Mouse (Mus musculus) naive thymus-derived CD4-positive, alpha-beta T cell, adult 2 months (primary cell): ENCODE results near the gene Bicdl1.

ENCODE experiments used
- DNase-seq: peaks from one replicate; pipeline ENCODE4 v3.0.0-alpha.2; 2011; ENCODE audit warnings: low read depth

Bicdl1 gene

DNA sequence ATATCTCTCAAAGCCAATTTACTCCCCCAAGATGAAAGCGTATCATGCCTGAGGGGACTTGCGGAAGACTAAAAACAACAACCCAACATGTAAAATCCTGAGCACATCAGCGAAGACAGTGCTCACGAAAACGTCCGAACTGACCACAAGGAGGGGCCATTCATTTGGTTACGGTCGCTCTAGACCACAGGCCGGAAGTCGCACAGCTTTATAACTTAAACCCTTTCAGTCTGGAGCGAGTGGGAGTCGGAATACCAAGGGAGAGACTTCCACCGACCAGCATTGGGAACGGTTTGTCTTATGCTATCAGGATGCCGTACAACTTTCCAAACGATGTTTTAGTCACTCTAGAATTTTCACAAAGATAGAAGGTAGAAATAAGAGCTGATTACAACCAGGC lies 5.4 kb downstream of the Bicdl1 start:
- no peak for DNase-seq

DNA sequence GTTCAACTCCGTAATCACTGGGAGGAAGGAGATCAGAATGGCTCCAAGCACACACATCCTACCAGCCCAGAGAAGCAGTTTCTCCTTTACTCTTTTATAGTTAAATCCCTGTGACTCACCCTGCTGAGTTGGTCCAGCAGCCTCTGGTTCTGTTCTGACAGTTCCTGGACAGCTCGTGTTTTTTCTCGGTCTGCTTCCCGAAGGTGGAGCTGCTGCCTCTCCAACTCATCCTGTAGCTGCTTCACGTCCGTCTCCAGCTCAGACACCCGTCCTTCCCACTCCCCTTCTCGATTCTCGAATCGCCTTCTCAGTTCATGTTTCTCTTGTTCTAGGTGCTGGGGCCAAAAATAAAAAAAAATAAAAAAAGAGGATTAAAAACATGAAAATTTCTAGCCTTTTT lies 7.0 kb downstream of the Bicdl1 start:
- no peak for DNase-seq

DNA sequence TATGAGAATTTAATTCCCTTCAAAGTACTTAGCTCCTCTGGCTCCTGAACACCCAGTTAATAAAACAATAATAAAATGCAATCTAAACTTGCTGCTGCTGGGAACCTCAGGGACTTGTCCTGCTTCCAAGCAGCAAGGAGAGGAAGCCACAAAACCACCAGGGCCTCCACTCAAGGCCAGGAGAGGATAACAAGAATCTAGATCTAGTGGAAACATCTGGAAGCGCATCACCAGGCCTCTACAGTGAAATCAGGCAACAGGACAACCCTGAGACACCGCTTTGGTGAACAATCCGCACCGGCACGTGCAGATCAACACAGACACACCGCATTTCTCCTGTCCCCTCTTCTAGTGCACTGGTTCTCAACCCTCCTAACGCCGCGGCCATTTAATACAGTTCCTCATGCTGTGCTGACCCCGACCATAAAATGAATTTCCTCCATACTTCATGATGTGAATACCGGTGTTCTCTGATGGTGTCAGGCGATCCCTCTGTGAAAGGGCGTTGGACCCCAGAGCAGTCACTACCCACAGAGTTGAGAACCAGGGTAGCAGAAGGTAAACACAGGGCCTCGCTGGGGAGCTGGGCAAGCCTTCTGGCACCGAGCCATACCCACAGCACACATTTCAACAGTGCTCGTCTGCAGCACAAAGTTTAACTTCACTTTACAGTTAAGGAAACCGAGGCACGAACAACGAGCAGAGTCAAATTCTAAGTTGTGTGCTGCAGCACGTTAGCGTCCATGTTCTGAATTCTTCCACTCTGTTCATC lies 9.0 kb downstream of the Bicdl1 start:
- DNase-seq = peak; percentile 51

DNA sequence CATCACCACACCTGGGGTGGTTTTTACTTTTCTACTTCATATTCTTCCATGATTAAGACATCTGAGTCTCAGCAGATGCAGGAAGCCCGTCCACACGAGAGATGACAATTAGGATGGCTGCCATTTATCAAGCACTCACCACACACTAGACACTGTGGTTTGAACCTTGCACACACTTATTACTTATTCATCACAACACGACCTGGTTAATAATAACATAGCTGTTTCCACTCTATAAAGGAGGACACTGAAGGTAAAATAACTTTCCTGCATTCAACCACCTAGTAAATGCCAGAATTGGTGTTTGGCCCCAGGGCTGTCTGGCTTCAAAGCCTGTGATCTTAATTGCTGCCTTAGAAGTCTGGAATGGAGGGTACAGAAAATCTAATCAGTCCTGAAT lies 10.7 kb downstream of the Bicdl1 start:
- DNase-seq = no peak

DNA sequence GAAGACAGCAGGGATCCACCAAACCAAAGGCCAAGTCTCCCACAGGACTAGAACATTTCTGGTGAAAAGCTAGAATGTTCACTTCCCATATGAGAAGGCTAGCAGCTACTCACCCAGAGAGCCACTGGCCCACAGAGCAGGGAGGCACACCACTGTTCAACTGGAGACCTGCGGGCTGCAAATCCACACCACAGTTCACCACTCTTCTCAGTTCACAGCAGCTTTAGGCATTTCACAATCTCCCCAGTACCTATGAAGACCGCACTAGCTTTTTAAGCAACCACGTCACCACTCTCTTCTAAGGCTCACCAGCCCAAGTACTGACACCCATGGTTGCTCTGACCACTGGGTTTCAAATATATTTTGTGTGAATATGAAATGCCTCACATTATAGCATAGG lies 13.7 kb downstream of the Bicdl1 start:
- DNase-seq = no peak

DNA sequence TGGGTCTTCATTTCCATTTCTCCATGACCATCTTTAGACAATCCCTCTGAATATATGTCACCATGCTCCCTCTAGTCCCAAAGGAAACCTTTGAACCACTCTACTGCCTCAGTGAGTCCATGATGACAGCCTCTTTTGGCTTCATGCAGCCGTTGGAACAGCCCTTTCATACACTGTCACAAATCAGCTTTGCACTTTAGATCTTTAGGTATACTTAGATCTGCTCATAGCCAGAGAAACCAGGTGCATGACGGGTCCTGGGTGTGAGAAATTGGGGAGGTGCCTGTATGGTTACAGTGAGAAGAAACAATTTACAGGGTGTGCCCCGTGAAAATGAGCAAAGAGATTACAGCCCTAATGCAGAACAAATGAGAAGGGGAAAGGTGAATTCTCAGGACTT lies 14.3 kb downstream of the Bicdl1 start:
- peak; percentile 71 for DNase-seq

DNA sequence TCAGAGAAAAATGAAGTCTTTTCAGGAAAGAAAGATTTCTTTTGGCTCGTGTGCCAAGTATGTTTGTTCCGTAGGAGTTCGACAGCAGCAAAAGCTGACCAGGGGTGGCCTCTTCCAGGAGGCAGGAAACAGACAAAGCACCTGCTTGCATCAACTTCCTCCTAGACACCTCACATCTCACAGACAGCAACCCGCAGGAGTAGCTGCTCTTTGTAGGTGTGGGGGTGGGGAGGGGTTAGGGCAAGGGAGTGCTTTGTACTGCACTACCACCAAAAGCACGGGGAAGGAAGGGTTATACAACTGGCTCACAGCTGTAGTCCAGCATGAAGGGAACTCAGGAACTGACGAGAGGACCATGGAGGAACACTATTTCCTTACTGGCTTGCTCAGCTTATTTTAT lies 15.0 kb downstream of the Bicdl1 start:
- peak; percentile 87 for DNase-seq

DNA sequence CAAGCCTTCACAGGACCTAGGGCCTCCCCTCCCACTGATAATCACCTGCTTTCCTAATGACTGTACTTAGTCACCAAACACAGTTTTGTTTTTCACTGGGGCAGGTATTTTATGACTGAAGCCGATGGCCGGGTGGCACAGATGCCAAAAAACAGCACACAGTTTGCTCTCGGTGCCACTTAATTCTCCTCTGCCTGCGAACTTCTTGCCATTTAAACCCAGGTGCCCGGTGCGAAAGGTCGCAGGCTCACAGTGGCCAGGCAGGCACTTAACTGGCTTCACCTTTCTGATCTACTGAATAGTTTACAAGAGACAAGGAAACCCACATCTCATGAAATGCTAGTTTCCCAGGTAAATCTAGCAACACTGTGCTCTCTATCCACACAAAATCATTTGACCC lies 16.7 kb downstream of the Bicdl1 start:
- DNase-seq = no peak

DNA sequence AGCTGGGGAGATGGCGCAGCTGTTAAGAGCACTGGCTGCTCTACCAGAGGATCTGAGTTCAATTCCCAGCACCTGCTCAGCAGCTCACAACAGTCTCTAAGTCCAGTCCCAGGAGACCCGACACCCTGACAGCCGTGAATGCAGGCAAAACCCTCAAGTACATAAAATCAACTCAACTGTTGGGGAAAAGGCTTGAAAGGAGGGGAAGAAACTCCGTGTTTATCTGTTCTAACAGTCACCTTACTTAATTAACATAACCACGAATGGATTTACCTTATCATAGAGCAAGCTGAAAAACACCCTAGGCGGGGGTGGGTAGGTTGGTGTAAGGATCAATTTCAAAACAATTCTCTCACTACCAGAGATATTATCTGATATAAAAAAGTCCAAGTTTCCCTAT lies 18.9 kb downstream of the Bicdl1 start:
- DNase-seq = no peak

DNA sequence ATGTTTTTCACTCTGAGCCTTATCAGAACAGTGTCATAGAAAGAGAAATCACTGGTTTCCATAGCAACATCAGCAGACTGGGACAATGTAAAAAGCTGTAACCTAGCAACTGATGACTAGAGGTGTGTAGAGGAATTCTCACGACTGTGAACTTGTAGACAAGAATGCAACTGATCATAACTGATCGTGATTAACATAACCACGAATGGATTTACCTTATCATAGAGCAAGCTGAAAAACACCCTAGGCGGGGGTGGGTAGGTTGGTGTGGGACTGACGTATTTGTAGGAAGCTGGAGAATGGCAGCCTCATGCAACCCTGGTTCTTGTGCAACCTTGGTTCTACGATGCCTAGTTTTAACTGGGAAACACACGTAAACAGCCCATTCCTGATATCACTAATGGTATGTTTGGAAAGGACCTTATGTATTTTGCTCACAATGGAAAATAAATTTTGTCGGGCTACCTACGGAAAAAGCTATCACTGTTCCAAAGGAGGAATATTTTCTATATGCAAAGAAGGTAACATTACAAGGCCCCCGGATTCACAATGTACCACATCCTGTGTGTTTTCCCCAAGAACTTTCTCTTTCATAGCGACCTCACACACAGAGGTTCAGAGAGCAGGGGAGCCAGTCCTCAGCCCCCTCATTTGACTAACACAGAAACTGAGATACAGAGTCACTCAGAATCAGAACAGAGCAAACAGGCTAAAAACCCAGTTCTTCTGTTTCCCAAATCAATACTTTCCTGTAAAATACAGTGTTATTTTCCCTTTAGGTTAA lies 19.6 kb downstream of the Bicdl1 start:
- DNase-seq = peak; percentile 83

DNA sequence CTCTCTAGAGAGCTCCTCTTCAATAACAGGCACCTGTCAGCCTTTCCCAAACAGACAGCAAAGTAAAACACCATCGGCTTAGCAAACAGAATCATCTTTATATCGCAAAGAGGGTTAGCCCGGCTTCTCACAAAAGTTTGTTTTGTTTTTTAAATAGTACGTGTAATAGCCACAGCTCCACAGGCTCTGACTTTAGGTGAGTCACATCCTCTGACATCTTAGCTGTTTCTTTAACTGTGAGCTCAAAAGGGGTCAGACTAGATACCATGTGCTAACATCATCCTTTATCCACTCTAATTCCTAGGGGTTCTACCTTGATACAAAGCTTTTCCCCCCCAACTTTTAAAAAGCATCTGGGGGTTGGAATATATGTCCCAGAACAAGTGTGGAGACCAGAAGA lies 21.2 kb downstream of the Bicdl1 start:
- peak; percentile 42 for DNase-seq

DNA sequence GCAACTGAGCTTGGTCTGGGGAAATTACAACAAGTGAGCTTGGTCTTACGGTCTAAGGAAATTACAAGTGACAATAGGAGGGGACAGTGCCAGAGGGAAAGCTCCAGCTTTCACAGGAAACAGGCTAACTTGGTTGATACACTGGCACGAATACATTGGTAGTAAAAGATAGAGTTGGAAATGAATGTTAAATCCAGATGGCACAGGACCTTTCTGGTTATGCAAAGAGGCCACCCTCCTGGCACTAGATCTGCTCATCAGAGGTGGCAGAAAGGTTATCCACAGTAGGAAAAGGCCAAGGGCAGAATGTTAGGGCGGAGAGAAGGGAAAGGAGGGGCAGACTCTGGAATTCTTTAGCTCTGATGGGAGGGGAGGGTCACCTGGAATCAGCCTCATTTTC lies 22.5 kb downstream of the Bicdl1 start:
- DNase-seq = no peak

DNA sequence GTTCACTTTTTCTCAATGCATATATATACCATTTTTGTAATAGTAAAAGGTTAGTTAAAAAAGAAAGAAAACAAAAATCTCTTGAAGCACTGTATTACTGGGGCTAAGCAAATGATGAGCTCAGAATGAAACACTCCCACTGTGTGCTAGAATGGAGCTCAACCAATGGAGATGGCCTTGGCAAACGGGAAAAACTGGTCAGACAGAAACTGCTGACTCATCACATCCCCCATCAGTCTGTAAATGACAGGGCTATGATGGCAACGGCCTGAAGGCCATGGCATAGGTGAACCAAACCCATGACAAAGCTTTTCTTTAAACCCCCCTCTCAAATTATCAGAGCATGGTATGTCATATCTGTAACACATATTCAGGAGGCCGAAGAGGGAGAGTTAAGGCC lies 29.4 kb downstream of the Bicdl1 start:
- DNase-seq = no peak

DNA sequence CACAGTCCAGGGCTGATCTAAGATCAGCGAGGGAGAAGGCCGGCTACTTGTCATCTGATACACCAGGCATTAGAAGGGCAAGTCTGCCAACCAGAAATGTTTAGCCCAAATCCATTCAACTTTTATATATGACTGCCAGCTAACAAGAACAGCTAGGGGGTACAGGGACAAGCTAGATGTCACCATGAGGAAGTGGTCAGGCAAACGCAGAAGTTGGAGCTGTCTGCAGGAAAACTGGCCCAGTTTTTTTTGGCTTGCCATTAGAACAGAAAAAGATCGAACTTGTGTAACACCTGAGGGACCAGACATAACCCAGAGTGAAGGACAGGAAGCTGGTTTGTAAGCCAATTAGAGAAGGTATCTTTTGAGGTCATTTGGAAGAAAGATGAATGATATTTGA lies 30.2 kb downstream of the Bicdl1 start:
- no peak for DNase-seq

DNA sequence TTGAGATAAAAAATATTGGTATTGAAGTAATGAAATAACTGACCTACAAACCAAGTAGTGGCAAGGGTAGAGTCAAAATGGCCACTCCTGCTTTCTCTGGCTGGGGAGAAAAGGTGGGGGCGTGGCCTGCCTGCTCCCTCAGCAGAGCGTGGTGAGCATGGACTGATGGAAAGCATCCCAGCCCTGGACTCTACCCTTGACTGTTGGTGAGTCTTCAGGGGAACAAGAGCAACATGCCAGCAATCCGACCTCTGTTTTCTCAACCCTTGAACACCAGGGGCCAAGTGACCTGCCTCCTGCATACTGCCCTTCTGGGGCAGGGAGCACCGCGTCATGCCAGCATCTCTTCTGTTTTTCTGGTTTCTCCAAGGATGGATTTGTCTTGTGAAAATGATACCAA lies 34.6 kb downstream of the Bicdl1 start:
- DNase-seq = no peak

DNA sequence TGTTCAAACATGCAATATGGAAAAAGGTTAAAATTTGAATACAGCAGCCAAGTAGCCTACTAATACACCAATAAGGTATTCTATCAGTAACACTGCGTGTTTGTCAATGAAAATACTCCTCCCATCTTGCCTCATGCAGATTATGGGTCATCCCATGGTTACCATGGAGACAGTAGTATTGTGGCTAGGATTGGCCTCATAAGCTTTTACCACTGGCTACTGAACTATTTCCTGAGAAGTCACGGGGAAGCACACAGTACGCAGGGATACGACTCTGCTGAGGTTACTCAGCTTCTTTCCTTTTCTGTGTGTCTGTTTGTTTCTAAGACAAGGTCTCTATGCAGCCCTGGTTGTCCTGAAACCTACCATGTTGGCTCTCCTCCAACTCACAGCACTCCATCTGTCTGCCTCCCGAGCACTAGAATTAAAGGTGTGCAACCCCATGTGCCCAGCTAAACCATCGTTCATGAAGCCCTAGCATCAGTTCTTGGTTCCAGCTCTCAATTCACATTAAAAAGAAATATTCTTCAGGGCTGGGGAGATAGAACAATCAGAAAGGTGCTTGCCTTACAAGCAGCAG lies 36.1 kb downstream of the Bicdl1 start:
- DNase-seq = no peak

DNA sequence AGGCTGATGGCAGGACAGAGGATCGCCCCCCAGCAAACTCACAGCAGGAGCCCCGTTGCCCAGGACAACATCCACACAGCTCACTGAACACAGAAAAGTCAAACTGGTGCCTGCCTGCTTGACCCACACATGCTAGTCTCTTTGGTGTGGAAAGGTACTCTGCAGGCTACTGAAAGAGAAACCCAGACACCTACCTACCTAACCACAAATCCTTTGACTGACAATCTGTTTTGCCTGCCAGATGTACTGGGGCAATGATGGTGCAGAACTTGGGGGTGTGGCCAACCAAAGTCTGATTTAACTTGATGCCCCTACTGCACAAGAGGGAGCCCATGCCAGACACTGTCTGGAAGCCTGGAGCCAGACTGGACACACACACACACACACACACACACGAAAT lies 38.1 kb downstream of the Bicdl1 start:
- DNase-seq = peak; percentile 40

DNA sequence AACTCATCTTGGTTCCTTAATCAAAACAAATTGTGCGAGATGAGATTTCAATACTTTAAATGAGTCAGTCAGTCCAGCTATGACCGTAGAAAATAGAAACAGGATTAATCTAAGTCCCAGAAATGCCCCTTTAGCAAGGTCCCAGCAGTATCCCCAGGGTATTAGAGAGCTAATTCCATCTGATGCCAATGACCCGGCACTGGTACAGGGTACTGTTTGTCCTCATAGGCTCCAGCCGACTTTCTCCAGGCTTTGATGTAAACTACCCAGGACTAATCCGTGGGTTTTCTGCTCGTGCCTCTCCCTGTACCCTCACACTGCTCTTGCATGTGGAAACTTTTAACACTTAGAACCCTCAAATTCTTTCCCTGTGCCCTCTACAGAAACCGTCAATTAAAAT lies 44.7 kb downstream of the Bicdl1 start:
- DNase-seq = no peak

DNA sequence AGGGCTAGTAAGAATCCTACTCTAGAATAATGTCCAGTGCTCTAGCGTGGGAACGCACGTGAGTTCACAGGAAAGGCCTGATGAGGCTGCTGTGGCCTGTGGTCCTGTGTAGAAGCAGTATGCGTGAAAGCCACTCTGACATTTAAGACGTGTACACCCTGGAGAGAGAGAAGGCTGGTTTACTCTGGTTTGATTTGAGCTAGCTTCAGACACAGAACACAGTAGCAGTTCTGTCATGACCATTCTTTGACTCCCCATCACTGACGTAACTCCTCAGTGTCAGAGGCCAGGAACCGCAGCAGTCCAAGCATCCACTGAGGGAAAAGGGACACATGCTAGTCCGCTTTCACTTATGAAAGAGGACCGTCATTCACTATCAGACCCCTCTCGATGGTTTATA lies 46.3 kb downstream of the Bicdl1 start:
- DNase-seq = no peak

DNA sequence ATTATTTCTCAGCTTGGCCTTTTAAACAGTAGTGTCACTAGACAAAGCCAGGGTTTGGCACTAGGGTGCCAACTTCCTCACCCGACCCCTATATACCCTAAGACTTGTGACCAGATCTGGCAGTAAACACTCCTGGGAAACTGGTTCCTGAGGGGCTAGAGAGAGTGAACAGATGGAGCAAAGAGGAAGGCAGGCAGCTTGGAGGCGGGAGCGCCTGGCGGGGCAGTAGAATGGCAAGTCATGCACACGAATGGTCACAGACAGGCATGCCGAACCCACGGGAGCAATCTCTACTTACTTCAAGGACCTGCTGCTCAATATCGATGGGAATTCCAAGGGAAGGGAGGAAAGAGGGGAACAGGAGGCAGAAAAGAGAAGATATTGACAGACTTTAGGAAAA lies 59.6 kb downstream of the Bicdl1 start:
- DNase-seq = no peak

DNA sequence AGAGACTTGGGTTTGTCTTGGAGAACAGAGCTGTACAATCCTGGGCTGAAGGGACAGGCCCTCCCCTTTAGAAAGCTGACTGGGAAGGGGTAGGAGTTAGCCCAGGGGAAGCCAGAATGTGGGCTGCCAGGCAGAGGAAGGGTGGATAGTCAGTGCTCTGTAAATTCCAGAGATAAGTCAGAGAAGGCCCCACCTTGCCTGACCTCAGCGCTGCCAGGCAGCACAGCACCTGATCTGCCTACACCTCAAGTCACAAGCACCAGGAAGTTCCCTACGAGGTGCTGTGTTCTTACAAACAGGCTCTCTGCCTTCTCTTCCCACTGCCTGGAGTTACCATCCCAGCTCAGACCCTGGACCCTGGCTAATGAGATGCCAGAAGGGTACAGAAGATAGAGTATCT lies 61.0 kb downstream of the Bicdl1 start:
- no peak for DNase-seq

DNA sequence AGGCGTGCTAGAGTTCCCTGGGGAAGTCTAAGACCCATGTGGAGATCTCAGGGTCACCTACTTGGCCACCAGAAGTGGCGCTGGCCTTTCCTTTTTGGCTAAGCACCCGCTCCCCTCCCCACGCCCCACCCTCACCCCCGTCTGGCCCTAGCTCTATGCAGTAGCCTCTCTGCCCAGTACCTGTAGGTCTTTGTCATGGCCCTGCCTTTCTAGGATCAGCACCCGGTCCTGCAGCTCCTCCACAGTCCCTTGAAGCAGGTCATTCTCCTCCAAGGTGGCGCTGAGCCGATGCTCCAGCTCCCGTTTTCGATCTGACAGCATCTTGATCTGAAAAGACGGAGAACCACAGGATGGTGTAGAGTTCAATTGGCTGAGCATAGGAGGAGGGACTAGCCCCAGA lies 61.4 kb downstream of the Bicdl1 start:
- no peak for DNase-seq

DNA sequence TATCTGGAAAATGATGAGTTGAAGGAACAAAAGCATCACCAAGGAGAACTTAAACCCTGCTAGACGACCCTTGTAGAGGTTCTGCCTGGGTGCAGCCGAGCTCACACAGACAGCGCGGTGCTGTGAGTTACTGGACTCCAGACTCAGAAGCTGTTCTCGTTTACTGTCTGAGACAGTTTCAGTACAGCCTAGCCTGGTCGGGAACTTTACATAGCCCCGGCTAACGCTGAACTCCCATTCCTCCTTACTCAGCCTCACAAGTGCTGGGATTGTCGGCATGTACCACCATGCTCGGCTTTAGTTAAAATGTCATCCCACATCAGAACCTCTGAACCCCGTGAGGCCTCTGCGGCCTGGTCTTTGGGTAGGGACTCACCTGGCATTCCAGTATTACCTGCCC lies 62.4 kb downstream of the Bicdl1 start:
- DNase-seq = no peak
